Mouse (Mus musculus) midbrain, embryonic 16.5 days (tissue): ENCODE measurements at regions not wholly inside any gene's neighbourhood (a gene's known extent, or its start where the extent isn't known, plus 50 kb on each side); places are given as distances from the start of the nearest gene placed in this dataset.

ENCODE experiments used
- ATAC-seq: fragments of 200-750 bp; cut with Nextera tagmentation; 2 replicates; pipeline ENCODE4 v1.8.0; 2017; ENCODE audit warnings: moderate TSS enrichment
- H3K27ac ChIP-seq: fragments of 300-500 bp; sonication (generic); 2 replicates; pipeline ENCODE4 v1.5.1; 2014; ENCODE audit warnings: mild to moderate bottlenecking, low read length, mixed read lengths
- H3K27me3 ChIP-seq: fragments of 300-500 bp; sonication (generic); 2 replicates; pipeline ENCODE4 v1.6.1; 2014; ENCODE audit warnings: low read depth, low read length, mixed read lengths; ENCODE audit not compliant: control insufficient read depth, insufficient read depth
- H3K36me3 ChIP-seq: fragments of 300-500 bp; sonication (generic); 2 replicates; pipeline ENCODE4 v1.6.1; 2014; ENCODE audit warnings: mild to moderate bottlenecking, low read length, moderate library complexity, mixed read lengths; ENCODE audit not compliant: control insufficient read depth, insufficient read depth
- H3K4me1 ChIP-seq: fragments of 300-500 bp; sonication (generic); 2 replicates; pipeline ENCODE4 v1.6.1; 2014; ENCODE audit warnings: mild to moderate bottlenecking, low read length, mixed read lengths; ENCODE audit not compliant: control insufficient read depth, insufficient read depth
- H3K4me2 ChIP-seq: fragments of 300-500 bp; sonication (generic); 2 replicates; pipeline ENCODE4 v1.6.1; 2014; ENCODE audit warnings: mild to moderate bottlenecking, low read length, mixed read lengths
- H3K4me3 ChIP-seq: fragments of 300-500 bp; sonication (generic); 2 replicates; pipeline ENCODE4 v1.5.1; 2014; ENCODE audit warnings: low read depth, mild to moderate bottlenecking, low read length, moderate library complexity, mixed read lengths
- H3K9ac ChIP-seq: fragments of 300-500 bp; sonication (generic); 2 replicates; pipeline ENCODE4 v1.6.1; 2014; ENCODE audit warnings: low read depth, low read length, mixed read lengths
- H3K9me3 ChIP-seq: fragments of 300-500 bp; sonication (generic); replicated peaks from 2 replicates; pipeline ENCODE4 v1.6.1; 2014; ENCODE audit warnings: mild to moderate bottlenecking, low read length, mixed read lengths; ENCODE audit not compliant: control insufficient read depth, poor library complexity, severe bottlenecking
- WGBS: fragments of 180-500 bp; shearing (Covaris S2); extraction: QIAGEN DNeasy Blood & Tissue Kit; methylation state at CpG from one replicate; pipeline ENCODE4 v1.1.7; 2014; 5-methylcytosine and 5-hydroxymethylcytosine counted together

- Histone ChIP-seq H3K4me2 (no peak overlapping the region), H3K27ac (no peak overlapping the region), H3K4me3 (no peak overlapping the region), H3K36me3 (no peaks in the 10 kb centered on the region), H3K27me3 (no peaks in the 10 kb centered on the region; the same call in 1 of the 2 replicates), H3K9ac (no peak overlapping the region), H3K4me1 (peaks cover 9% of the 10 kb centered on the region), H3K9me3 (no peaks in the 10 kb centered on the region)
- 65% methylated on average over 12 of the region's 12 CpGs for WGBS
- ATAC-seq = no peak
Measured at GRCm38 (mm10) chr2:178631966-178632365, 201.6 kb downstream of the Cdh26 start.

GRCm38 (mm10) chr2:178632831-178633585 lies 202.7 kb downstream of the Cdh26 start:
- peaks cover 4% of the 10 kb centered on the region; the same call in 1 of the 2 replicates for H3K4me1 ChIP-seq
- no peak for ATAC-seq
- no peaks in the 10 kb centered on the region for H3K9me3 ChIP-seq
- H3K27me3 ChIP-seq = no peaks in the 10 kb centered on the region; the same call in 1 of the 2 replicates
- 82% methylated on average over 13 of the region's 13 CpGs for WGBS
- no peaks in the 10 kb centered on the region for H3K36me3 ChIP-seq
- no peak overlapping the region for H3K4me2 ChIP-seq
- H3K27ac ChIP-seq = no peak overlapping the region
- no peak overlapping the region for H3K9ac ChIP-seq
- H3K4me3 ChIP-seq = no peak overlapping the region

GRCm38 (mm10) chr2:178634116-178634515 lies 203.8 kb downstream of the Cdh26 start:
- H3K36me3 ChIP-seq = no peaks in the 10 kb centered on the region

GRCm38 (mm10) chr2:178635685-178636084 lies 205.4 kb downstream of the Cdh26 start:
- no peaks in the 10 kb centered on the region for H3K36me3 ChIP-seq
- no peak overlapping the region for H3K27ac ChIP-seq
- 31% methylated on average over 4 of the region's 4 CpGs for WGBS
- no peak overlapping the region for H3K4me3 ChIP-seq
- ATAC-seq = peak; percentile 81; the same call in 1 of the 2 replicates
- peaks cover 4% of the 10 kb centered on the region; the same call in 1 of the 2 replicates for H3K4me1 ChIP-seq
- no peaks in the 10 kb centered on the region for H3K9me3 ChIP-seq
- H3K27me3 ChIP-seq = no peaks in the 10 kb centered on the region; the same call in 1 of the 2 replicates
- H3K4me2 ChIP-seq = no peak overlapping the region
- H3K9ac ChIP-seq = no peak overlapping the region

More at GRCm38 (mm10) chr2:178634116-178634515, 203.8 kb downstream of the Cdh26 start:
- H3K9me3 ChIP-seq = no peaks in the 10 kb centered on the region
- no peak overlapping the region for H3K9ac ChIP-seq
- H3K4me2 ChIP-seq = no peak overlapping the region
- no peak overlapping the region for H3K27ac ChIP-seq
- H3K4me3 ChIP-seq = no peak overlapping the region
- WGBS = 53% methylated on average over 10 of the region's 10 CpGs
- peaks cover 4% of the 10 kb centered on the region; the same call in 1 of the 2 replicates for H3K4me1 ChIP-seq
- H3K27me3 ChIP-seq = no peaks in the 10 kb centered on the region; the same call in 1 of the 2 replicates
- no peak for ATAC-seq

- Histone ChIP-seq H3K4me1 (peaks cover 4% of the 10 kb centered on the region; the same call in 1 of the 2 replicates), H3K4me2 (no peak overlapping the region), H3K27ac (no peak overlapping the region), H3K27me3 (no peaks in the 10 kb centered on the region), H3K9me3 (no peaks in the 10 kb centered on the region), H3K9ac (no peak overlapping the region), H3K36me3 (no peaks in the 10 kb centered on the region), H3K4me3 (no peak overlapping the region)
- 93% methylated on average over 9 of the region's 9 CpGs for WGBS
- ATAC-seq = no peak
Measured at GRCm38 (mm10) chr2:178636901-178637300, 206.6 kb downstream of the Cdh26 start.

- H3K4me1 ChIP-seq = peaks cover 3% of the 10 kb centered on the region; the same call in 1 of the 2 replicates
- no peaks in the 10 kb centered on the region for H3K9me3 ChIP-seq
- peak; percentile 51; the same call in 1 of the 2 replicates for ATAC-seq
- WGBS = 27% methylated on average over 16 of the region's 16 CpGs
- H3K9ac ChIP-seq = no peak overlapping the region
- no peak overlapping the region for H3K4me2 ChIP-seq
- no peaks in the 10 kb centered on the region for H3K36me3 ChIP-seq
- H3K27me3 ChIP-seq = no peaks in the 10 kb centered on the region
- no peak overlapping the region for H3K4me3 ChIP-seq
- H3K27ac ChIP-seq = no peak overlapping the region
Measured at GRCm38 (mm10) chr2:178642137-178643052, 212.1 kb downstream of the Cdh26 start.

- Histone ChIP-seq H3K9me3 (no peaks in the 10 kb centered on the region), H3K27ac (no peak overlapping the region), H3K9ac (no peak overlapping the region), H3K4me1 (peaks cover 3% of the 10 kb centered on the region; the same call in 1 of the 2 replicates), H3K4me2 (no peak overlapping the region), H3K27me3 (no peaks in the 10 kb centered on the region), H3K4me3 (no peak overlapping the region), H3K36me3 (no peaks in the 10 kb centered on the region)
- ATAC-seq = no peak
- WGBS = 58% methylated on average over 11 of the region's 11 CpGs
Measured at GRCm38 (mm10) chr2:178643053-178643402, 212.7 kb downstream of the Cdh26 start.

GRCm38 (mm10) chr2:178643841-178644240 lies 213.5 kb downstream of the Cdh26 start:
- Histone ChIP-seq H3K9me3 (no peaks in the 10 kb centered on the region), H3K27me3 (no peaks in the 10 kb centered on the region), H3K4me1 (peaks cover 5% of the 10 kb centered on the region; the same call in 1 of the 2 replicates), H3K36me3 (no peaks in the 10 kb centered on the region), H3K27ac (no peak overlapping the region), H3K4me2 (no peak overlapping the region), H3K9ac (no peak overlapping the region), H3K4me3 (no peak overlapping the region)
- no peak for ATAC-seq
- WGBS = 59% methylated on average over 4 of the region's 4 CpGs
